Mouse (Mus musculus) hindbrain, embryonic 14.5 days (tissue): ENCODE data around the gene Ceacam1. TPM values are rescaled to one million over a fixed set of nuclear protein-coding genes. Genes with fewer than 3 reads are reported as not detected.
"Not testable (repeated sequence)": the region's sequence is repeated elsewhere in the genome, so short reads cannot be mapped to it uniquely, and the experiment has no call there.

Source experiments
- ATAC-seq: fragments of 200-750 bp; cut with Nextera tagmentation; 2 replicates; pipeline ENCODE4 v1.8.0; 2017; ENCODE audit warnings: moderate number of reproducible peaks, mild to moderate bottlenecking, moderate TSS enrichment, moderate library complexity; ENCODE audit not compliant: low FRiP score
- DNase-seq: peaks from one replicate; pipeline ENCODE4 v3.0.0-alpha.2; 2015; ENCODE audit warnings: low spot score
- H3K27ac ChIP-seq: fragments of 300-500 bp; sonication (generic); 2 replicates; pipeline ENCODE4 v1.5.1; 2014; ENCODE audit warnings: mild to moderate bottlenecking, moderate library complexity
- H3K27me3 ChIP-seq: fragments of 300-500 bp; sonication (generic); 2 replicates; pipeline ENCODE4 v1.6.1; 2014; ENCODE audit warnings: mild to moderate bottlenecking, low read length, mixed read lengths; ENCODE audit not compliant: control insufficient read depth, insufficient read depth
- H3K36me3 ChIP-seq: fragments of 300-500 bp; sonication (generic); replicated peaks from 2 replicates; pipeline ENCODE4 v1.6.1; 2014; ENCODE audit not compliant: control insufficient read depth, insufficient read depth
- H3K4me1 ChIP-seq: fragments of 300-500 bp; sonication (generic); replicated peaks from 2 replicates; pipeline ENCODE4 v1.6.1; 2014; ENCODE audit warnings: antibody characterized with exemption, low read length, mixed read lengths; ENCODE audit not compliant: control insufficient read depth, insufficient read depth
- H3K4me2 ChIP-seq: fragments of 300-500 bp; sonication (generic); replicated peaks from 2 replicates; pipeline ENCODE4 v1.6.1; 2014; ENCODE audit warnings: mild to moderate bottlenecking, moderate library complexity
- H3K4me3 ChIP-seq: fragments of 300-500 bp; sonication (generic); replicated peaks from 2 replicates; pipeline ENCODE4 v1.5.1; 2014; ENCODE audit warnings: mild to moderate bottlenecking, low read length
- H3K9ac ChIP-seq: fragments of 300-500 bp; sonication (generic); 2 replicates; pipeline ENCODE4 v1.6.1; 2014
- H3K9me3 ChIP-seq: fragments of 300-500 bp; sonication (generic); 2 replicates; pipeline ENCODE4 v1.6.1; 2016; ENCODE audit warnings: low read length; ENCODE audit not compliant: control insufficient read depth
- WGBS: fragments of 180-500 bp; shearing (Covaris S2); extraction: QIAGEN DNeasy Blood & Tissue Kit; methylation state at CpG from one replicate; pipeline ENCODE4 v1.1.7; 2014; 5-methylcytosine and 5-hydroxymethylcytosine counted together
- polyA plus RNA-seq: library from polyadenylated mRNA; unstranded; fragments of >200 nt; fragmentation: Nextera tagmentation; extraction: Ambion mirVana; gene quantifications from 2 replicates; pipeline ENCODE4 v1.2.1, GENCODE M21; 2014

Ceacam1 gene
- polyA plus RNA-seq, 1 experiment from 2014 or later, result 0.91 TPM

DNA sequence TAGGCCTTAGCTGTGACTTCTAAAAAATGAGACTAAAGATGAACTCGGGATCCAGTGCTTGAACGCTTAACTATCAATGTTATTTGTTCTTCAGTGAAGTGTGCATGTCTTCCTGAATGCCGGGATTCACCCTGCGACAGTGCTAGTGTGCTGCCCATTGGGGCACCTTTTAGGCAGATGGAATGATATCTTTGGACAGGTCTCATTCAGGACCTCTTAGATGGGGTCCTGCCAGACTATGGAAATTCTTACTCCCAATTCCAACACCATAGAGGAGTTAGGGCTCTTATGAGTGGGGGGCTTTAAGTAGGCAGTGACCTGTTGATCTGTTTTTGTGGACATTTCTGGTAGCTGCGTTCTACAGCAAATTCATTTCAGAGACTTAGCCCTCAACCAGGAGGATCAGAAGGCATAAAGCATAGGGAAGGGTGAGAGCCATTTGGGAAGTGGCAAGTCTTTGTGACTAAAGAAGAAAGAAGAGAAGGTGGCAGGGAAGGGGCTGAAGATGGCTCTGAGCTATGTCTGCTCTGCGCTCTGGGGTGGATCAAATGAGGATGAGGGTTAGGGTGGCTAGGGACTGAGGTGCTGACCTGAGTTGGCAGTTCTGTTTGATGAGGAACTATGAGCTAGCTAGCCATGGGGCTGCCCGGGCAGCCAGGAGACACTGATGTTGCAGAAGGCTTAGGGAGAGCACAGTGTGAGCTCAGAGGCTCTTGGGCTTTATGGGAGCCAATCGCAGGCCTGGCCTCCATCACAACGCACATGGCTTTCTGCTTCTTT lies 43.4 kb downstream of the Ceacam1 start:
- ATAC-seq (no peak), DNase-seq (no peak)
- Histone ChIP-seq H3K27ac (no peak overlapping the region), H3K27me3 (no peaks in the 10 kb centered on the region), H3K4me1 (no peaks in the 10 kb centered on the region), H3K4me2 (no peak overlapping the region), H3K9ac (no peak overlapping the region), H3K36me3 (no peaks in the 10 kb centered on the region), H3K4me3 (no peak overlapping the region), H3K9me3 (no peaks in the 10 kb centered on the region)
- 92% methylated on average over 9 of the region's 9 CpGs for WGBS

DNA sequence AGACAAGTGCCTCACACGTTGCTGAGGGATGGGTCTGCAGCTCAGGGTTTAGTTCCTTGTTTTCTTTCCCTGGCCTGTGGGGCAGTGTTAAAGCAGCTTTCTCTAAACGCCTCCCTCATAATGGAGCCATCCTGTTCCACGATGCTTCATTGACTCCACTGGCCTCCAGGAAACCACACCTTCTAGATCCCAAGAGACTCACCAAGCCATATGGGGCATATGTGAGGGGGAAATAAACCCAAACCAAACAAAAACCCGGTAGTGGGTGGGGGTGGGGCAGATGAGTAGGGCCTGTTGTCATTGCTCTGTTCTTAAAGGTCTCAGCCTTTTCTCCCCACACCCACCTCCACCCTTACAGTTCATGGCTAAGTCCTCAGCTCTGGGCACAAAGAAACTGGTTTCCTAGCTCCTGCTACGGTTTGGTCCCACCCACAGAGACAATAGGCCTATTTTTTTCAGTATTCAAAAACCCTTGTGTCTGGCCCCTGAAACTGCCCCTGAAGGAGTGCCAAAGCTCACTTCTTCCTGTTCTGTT lies 44.3 kb downstream of the Ceacam1 start:
- ATAC-seq (no peak), DNase-seq (no peak)
- Histone ChIP-seq H3K27ac (no peak overlapping the region), H3K4me3 (no peak overlapping the region), H3K9ac (no peak overlapping the region), H3K27me3 (no peaks in the 10 kb centered on the region), H3K4me1 (no peaks in the 10 kb centered on the region), H3K4me2 (no peak overlapping the region), H3K9me3 (no peaks in the 10 kb centered on the region), H3K36me3 (no peaks in the 10 kb centered on the region)
- 11% methylated on average over 5 of the region's 5 CpGs for WGBS

- H3K4me3 ChIP-seq, result no peak overlapping the region
- ATAC-seq, result no peak
- no peaks in the 10 kb centered on the region for H3K4me1 ChIP-seq
- 91% methylated on average over 6 of the region's 6 CpGs for whole genome bisulfite sequencing
- no peaks in the 10 kb centered on the region for H3K9me3 ChIP-seq
- no peak for DNase-seq
- no peaks in the 10 kb centered on the region for H3K36me3 ChIP-seq
- no peak overlapping the region for H3K4me2 ChIP-seq
- H3K27me3 ChIP-seq, result no peaks in the 10 kb centered on the region
- H3K9ac ChIP-seq, result no peak overlapping the region
- no peak overlapping the region for H3K27ac ChIP-seq
Observed at GRCm38 (mm10) chr7:25432381-25432780, 45.0 kb downstream of the Ceacam1 start.

- WGBS, result 92% methylated on average over 4 of the region's 4 CpGs
- DNase-seq, result no peak
- Histone ChIP-seq H3K4me3 (no peak overlapping the region), H3K36me3 (no peaks in the 10 kb centered on the region), H3K9me3 (no peaks in the 10 kb centered on the region), H3K27ac (no peak overlapping the region), H3K27me3 (no peaks in the 10 kb centered on the region), H3K4me1 (no peaks in the 10 kb centered on the region), H3K4me2 (no peak overlapping the region), H3K9ac (no peak overlapping the region)
- ATAC-seq, result no peak
Observed at GRCm38 (mm10) chr7:25429886-25430784, 47.3 kb downstream of the Ceacam1 start.

DNA sequence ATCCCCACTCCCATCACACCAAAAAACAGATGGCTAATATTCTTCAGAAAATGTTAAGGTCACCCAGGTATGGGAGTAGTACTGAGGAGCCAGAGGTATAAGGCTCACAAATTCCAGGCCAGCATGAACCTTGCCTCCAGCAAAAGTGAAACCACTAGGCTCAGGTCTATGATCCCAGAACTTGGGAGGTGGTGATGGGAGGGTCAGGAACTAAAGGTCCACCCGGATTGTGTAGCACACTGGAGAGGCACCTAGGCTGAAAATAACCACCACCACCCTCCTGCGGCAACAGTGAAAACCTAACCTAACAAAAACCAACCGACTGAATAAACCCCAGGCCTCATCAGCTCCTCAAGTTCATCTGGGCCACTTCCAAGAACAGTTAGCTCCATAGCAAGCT lies 49.1 kb downstream of the Ceacam1 start:
- ATAC-seq, result no peak
- Histone ChIP-seq H3K36me3 (no peaks in the 10 kb centered on the region), H3K27me3 (no peaks in the 10 kb centered on the region), H3K9me3 (no peaks in the 10 kb centered on the region), H3K4me1 (no peaks in the 10 kb centered on the region), H3K4me2 (no peak overlapping the region), H3K4me3 (no peak overlapping the region), H3K27ac (no peak overlapping the region), H3K9ac (no peak overlapping the region)
- WGBS, result 87% methylated on average over 3 of the region's 3 CpGs
- no peak for DNase-seq

GRCm38 (mm10) chr7:25427144-25427543 lies 50.3 kb downstream of the Ceacam1 start:
- 0 out of 2 replicates have a peak, but pooled peaks cover 4% of the 10 kb centered on the region for H3K27me3 ChIP-seq
- H3K9ac ChIP-seq, result no peak overlapping the region
- no peak overlapping the region for H3K4me3 ChIP-seq
- no peaks in the 10 kb centered on the region for H3K4me1 ChIP-seq
- ATAC-seq (no peak), DNase-seq (no peak)
- no peaks in the 10 kb centered on the region for H3K36me3 ChIP-seq
- WGBS, result 85% methylated on average over 5 of the region's 5 CpGs
- H3K9me3 ChIP-seq, result no peaks in the 10 kb centered on the region
- H3K27ac ChIP-seq, result no peak overlapping the region
- H3K4me2 ChIP-seq, result no peak overlapping the region

DNA sequence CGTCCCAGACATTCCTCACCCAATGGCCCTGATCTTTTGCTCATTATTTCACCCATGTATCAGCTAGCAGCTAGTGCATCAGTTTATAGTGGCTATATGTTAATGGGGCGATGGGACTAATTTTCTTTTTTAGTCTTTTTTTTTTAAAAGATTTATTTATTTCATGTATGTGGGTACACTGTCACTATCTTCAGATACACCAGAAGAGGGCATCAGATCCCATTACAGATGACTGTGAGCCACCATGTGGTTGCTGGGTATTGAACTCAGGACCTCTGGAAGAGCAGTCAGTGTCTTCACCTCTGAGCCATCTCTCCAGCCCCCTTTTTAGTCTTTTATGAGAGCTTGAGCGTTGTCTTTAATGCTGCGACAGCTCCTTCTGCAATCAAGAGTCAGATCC lies 51.0 kb downstream of the Ceacam1 start:
- WGBS, result 87% methylated on average over 4 of the region's 4 CpGs
- H3K9me3 ChIP-seq, H3K36me3 ChIP-seq, DNase-seq, H3K4me3 ChIP-seq, ATAC-seq, H3K27me3 ChIP-seq, H3K9ac ChIP-seq, H3K4me1 ChIP-seq, H3K4me2 ChIP-seq, H3K27ac ChIP-seq: not testable (repeated sequence)

DNA sequence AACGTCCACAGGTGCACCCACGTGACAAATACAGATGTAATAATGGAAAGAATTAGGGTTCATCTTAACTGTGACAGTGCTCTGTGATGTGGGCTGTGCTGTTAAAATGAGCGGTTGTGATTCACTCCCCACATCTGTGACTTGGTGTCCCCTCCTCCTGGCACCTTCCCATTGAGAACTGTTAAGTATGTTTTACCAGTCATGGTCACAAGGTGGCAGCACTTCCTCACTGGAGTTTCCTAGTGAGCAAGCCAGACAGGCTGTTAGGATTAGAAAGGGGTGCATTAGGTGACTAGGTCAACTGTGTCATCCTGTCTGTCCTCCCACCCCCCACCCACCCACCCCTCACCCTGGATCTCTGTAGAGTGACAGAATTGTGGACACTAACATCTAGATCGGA lies 53.0 kb downstream of the Ceacam1 start:
- 0 out of 2 replicates have a peak, but pooled peaks have one; percentile 55 for ATAC-seq
- Histone ChIP-seq H3K9me3 (no peaks in the 10 kb centered on the region), H3K9ac (no peak overlapping the region), H3K4me2 (no peak overlapping the region), H3K27me3 (0 out of 2 replicates have a peak, but pooled peaks cover 4% of the 10 kb centered on the region), H3K27ac (no peak overlapping the region), H3K36me3 (no peaks in the 10 kb centered on the region), H3K4me3 (no peak overlapping the region), H3K4me1 (no peaks in the 10 kb centered on the region)
- 41% methylated on average over 4 of the region's 4 CpGs for WGBS
- peak; percentile 96 for DNase-seq

GRCm38 (mm10) chr7:25422286-25422841 lies 55.0 kb downstream of the Ceacam1 start:
- no peak for ATAC-seq
- H3K9ac ChIP-seq, result no peak overlapping the region
- no peak for DNase-seq

More at GRCm38 (mm10) chr7:25422286-25422841, 55.0 kb downstream of the Ceacam1 start:
- no peaks in the 10 kb centered on the region for H3K4me1 ChIP-seq
- no peaks in the 10 kb centered on the region for H3K36me3 ChIP-seq
- H3K4me2 ChIP-seq, result no peak overlapping the region
- no peak overlapping the region for H3K27ac ChIP-seq
- 64% methylated on average over 16 of the region's 16 CpGs for WGBS
- no peak overlapping the region for H3K4me3 ChIP-seq
- H3K9me3 ChIP-seq, result no peaks in the 10 kb centered on the region
- H3K27me3 ChIP-seq, result 0 out of 2 replicates have a peak, but pooled peaks cover 4% of the 10 kb centered on the region
